Mouse (Mus musculus) bone marrow macrophage, adult 2 months (primary cell): ENCODE results near the gene Gm49321.

Experiments
- CTCF ChIP-seq: IDR thresholded peaks from 2 replicates; pipeline ENCODE4 v1.5.1; 2012; ENCODE audit warnings: low read depth, mild to moderate bottlenecking, low read length, moderate library complexity
- POLR2A ChIP-seq: IDR thresholded peaks from 2 replicates; pipeline ENCODE4 v1.6.1; 2012; ENCODE audit warnings: mild to moderate bottlenecking, low read depth, low read length, borderline replicate concordance

DNA sequence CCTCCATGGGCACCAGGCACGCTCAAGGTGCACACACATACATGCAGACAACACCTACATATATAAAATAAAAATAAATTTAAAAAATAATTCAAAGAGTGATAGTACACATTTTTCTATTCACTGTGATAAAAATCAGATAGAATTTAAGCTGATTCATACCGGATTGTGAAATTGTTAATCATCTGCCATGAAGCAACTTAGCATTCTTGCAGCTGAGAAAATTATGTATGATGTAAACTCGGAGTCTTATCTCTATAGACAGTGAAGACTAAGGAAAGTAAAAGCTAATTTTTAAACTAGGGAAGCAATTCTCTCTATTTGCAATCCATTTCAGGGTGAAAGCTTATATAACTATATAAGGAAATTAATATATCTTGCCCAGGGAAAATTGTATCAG lies 41.0 kb upstream of the Gm49321 start:
- TF ChIP-seq POLR2A (no peak), CTCF (no peak)
